Mouse (Mus musculus): Measurements from ENCODE around the gene Ube2g2. TPM values are rescaled to one million over a fixed set of nuclear protein-coding genes. Genes with fewer than 3 reads are reported as not detected.
A peak's percentile ranks its signal among the peaks of the same experiment; 100 is the strongest.

Ube2g2 gene
- polyA plus RNA-seq (2016; fragmentation: Nextera tagmentation; extraction: Ambion mirVana): 102 and 104 TPM in 2 replicates

- peak within 1 kb of the TSS; percentile 100 for H3K4me3 ChIP-seq
- H3K27me3 ChIP-seq (ENCODE audit: poor library complexity, severe bottlenecking): no peaks in the 10 kb centered on the region
- no peaks in the 10 kb centered on the region for H3K9me3 ChIP-seq
- WGBS: under 1% methylated on average over 96 of the region's 96 CpGs
- peak within 1 kb of the TSS; percentile 96 for H3K27ac ChIP-seq
- DNase-seq (ENCODE audit: extremely low spot score, low spot score): peak; percentile 81
- H3K4me1 ChIP-seq: peaks cover 28% of the 10 kb centered on the region
- peaks cover 58% of the 10 kb centered on the region for H3K36me3 ChIP-seq (replicated peaks)
These were observed at the start of gene Ube2g2 for GRCm38 (mm10) chr10:77622055-77622988. Gene Ube2g2, plus strand, starts transcription at chr10:77622275.

GRCm38 (mm10) chr10:77573162-77573561 lies 48.9 kb upstream of the Ube2g2 start:
- no peaks in the 10 kb centered on the region for H3K27me3 ChIP-seq (ENCODE audit: poor library complexity, severe bottlenecking)
- H3K4me1 ChIP-seq: peaks cover 26% of the 10 kb centered on the region
- no peaks in the 10 kb centered on the region for H3K9me3 ChIP-seq
- H3K4me3 ChIP-seq: no peak overlapping the region
- H3K27ac ChIP-seq: no peak overlapping the region
- WGBS: 97% methylated on average over 1 of the region's 1 CpGs
- DNase-seq (ENCODE audit: extremely low spot score, low spot score): no peak
- no peaks in the 10 kb centered on the region for H3K36me3 ChIP-seq (replicated peaks)

- no peak overlapping the region for H3K27ac ChIP-seq
- peaks cover 34% of the 10 kb centered on the region for H3K4me1 ChIP-seq
- H3K9me3 ChIP-seq: no peaks in the 10 kb centered on the region
- WGBS: 63% methylated on average over 10 of the region's 10 CpGs
- DNase-seq (ENCODE audit: extremely low spot score, low spot score): no peak
- peaks cover 4% of the 10 kb centered on the region; the same call in 1 of the 2 replicates for H3K36me3 ChIP-seq (replicated peaks)
- no peaks in the 10 kb centered on the region for H3K27me3 ChIP-seq (ENCODE audit: poor library complexity, severe bottlenecking)
- no peak overlapping the region for H3K4me3 ChIP-seq
These were observed 41.8 kb upstream of the Ube2g2 start for GRCm38 (mm10) chr10:77580027-77580920.

GRCm38 (mm10) chr10:77581023-77581407 lies 41.1 kb upstream of the Ube2g2 start:
- H3K4me1 ChIP-seq: peaks cover 34% of the 10 kb centered on the region
- peak overlapping the region; percentile 73 for H3K4me3 ChIP-seq
- WGBS: 11% methylated on average over 8 of the region's 8 CpGs
- no peaks in the 10 kb centered on the region for H3K9me3 ChIP-seq
- peak overlapping the region; percentile 92 for H3K27ac ChIP-seq
- H3K36me3 ChIP-seq (replicated peaks): peaks cover 10% of the 10 kb centered on the region; the same call in 1 of the 2 replicates
- no peak for DNase-seq (ENCODE audit: extremely low spot score, low spot score)
- no peaks in the 10 kb centered on the region for H3K27me3 ChIP-seq (ENCODE audit: poor library complexity, severe bottlenecking)

- H3K27ac ChIP-seq: peak within 1 kb of the TSS; percentile 92
- under 1% methylated on average over 64 of the region's 64 CpGs for WGBS
These were observed 40.4 kb upstream of the Ube2g2 start, which contains the start of gene Pttg1ip for GRCm38 (mm10) chr10:77581408-77582284. Gene Pttg1ip, plus strand, starts transcription at chr10:77581720.

GRCm38 (mm10) chr10:77582285-77582618 lies 39.8 kb upstream of the Ube2g2 start:
- peak overlapping the region; percentile 73 for H3K4me3 ChIP-seq
- peaks cover 34% of the 10 kb centered on the region for H3K4me1 ChIP-seq
- H3K36me3 ChIP-seq (replicated peaks): peaks cover 13% of the 10 kb centered on the region
- WGBS: 17% methylated on average over 8 of the region's 8 CpGs
- DNase-seq (ENCODE audit: extremely low spot score, low spot score): no peak
- H3K9me3 ChIP-seq: no peaks in the 10 kb centered on the region
- peak overlapping the region; percentile 92 for H3K27ac ChIP-seq
- H3K27me3 ChIP-seq (ENCODE audit: poor library complexity, severe bottlenecking): no peaks in the 10 kb centered on the region

More at GRCm38 (mm10) chr10:77581408-77582284, 40.4 kb upstream of the Ube2g2 start, which contains the start of gene Pttg1ip:
- Histone ChIP-seq H3K9me3 (no peaks in the 10 kb centered on the region), H3K27me3 (ENCODE audit: poor library complexity, severe bottlenecking) (no peaks in the 10 kb centered on the region), H3K36me3 (replicated peaks) (peaks cover 10% of the 10 kb centered on the region), H3K4me3 (peak within 1 kb of the TSS; percentile 73), H3K4me1 (peaks cover 34% of the 10 kb centered on the region)
- peak; percentile 92 for DNase-seq (ENCODE audit: extremely low spot score, low spot score)

GRCm38 (mm10) chr10:77583795-77584422 lies 38.2 kb upstream of the Ube2g2 start:
- Histone ChIP-seq H3K27ac (no peak overlapping the region), H3K9me3 (no peaks in the 10 kb centered on the region), H3K36me3 (replicated peaks) (peaks cover 28% of the 10 kb centered on the region), H3K4me3 (no peak overlapping the region), H3K4me1 (peaks cover 34% of the 10 kb centered on the region), H3K27me3 (ENCODE audit: poor library complexity, severe bottlenecking) (no peaks in the 10 kb centered on the region)
- DNase-seq (ENCODE audit: extremely low spot score, low spot score): no peak
- 82% methylated on average over 10 of the region's 10 CpGs for WGBS

- Histone ChIP-seq H3K36me3 (replicated peaks) (peaks cover 50% of the 10 kb centered on the region), H3K27ac (no peak overlapping the region), H3K4me3 (no peak overlapping the region), H3K9me3 (no peaks in the 10 kb centered on the region), H3K27me3 (ENCODE audit: poor library complexity, severe bottlenecking) (no peaks in the 10 kb centered on the region), H3K4me1 (peaks cover 31% of the 10 kb centered on the region)
- 87% methylated on average over 3 of the region's 3 CpGs for WGBS
- DNase-seq (ENCODE audit: extremely low spot score, low spot score): no peak
These were observed 35.4 kb upstream of the Ube2g2 start for GRCm38 (mm10) chr10:77586637-77587036.

- DNase-seq (ENCODE audit: extremely low spot score, low spot score): no peak
- Histone ChIP-seq H3K27me3 (ENCODE audit: poor library complexity, severe bottlenecking) (no peaks in the 10 kb centered on the region), H3K9me3 (no peaks in the 10 kb centered on the region), H3K36me3 (replicated peaks) (peaks cover 53% of the 10 kb centered on the region), H3K4me1 (peaks cover 28% of the 10 kb centered on the region), H3K27ac (no peak overlapping the region), H3K4me3 (no peak overlapping the region)
- 94% methylated on average over 6 of the region's 6 CpGs for WGBS
These were observed 34.8 kb upstream of the Ube2g2 start for GRCm38 (mm10) chr10:77587091-77587775.

GRCm38 (mm10) chr10:77588036-77588435 lies 34.0 kb upstream of the Ube2g2 start:
- H3K27me3 ChIP-seq (ENCODE audit: poor library complexity, severe bottlenecking): no peaks in the 10 kb centered on the region
- WGBS: 88% methylated on average over 2 of the region's 2 CpGs
- H3K4me3 ChIP-seq: no peak overlapping the region
- peaks cover 20% of the 10 kb centered on the region for H3K4me1 ChIP-seq
- peaks cover 61% of the 10 kb centered on the region for H3K36me3 ChIP-seq (replicated peaks)
- no peaks in the 10 kb centered on the region for H3K9me3 ChIP-seq
- DNase-seq (ENCODE audit: extremely low spot score, low spot score): no peak
- H3K27ac ChIP-seq: no peak overlapping the region

GRCm38 (mm10) chr10:77589117-77589516 lies 33.0 kb upstream of the Ube2g2 start:
- Histone ChIP-seq H3K27me3 (ENCODE audit: poor library complexity, severe bottlenecking) (no peaks in the 10 kb centered on the region), H3K4me3 (no peak overlapping the region), H3K27ac (no peak overlapping the region), H3K36me3 (replicated peaks) (peaks cover 68% of the 10 kb centered on the region), H3K9me3 (no peaks in the 10 kb centered on the region), H3K4me1 (peaks cover 9% of the 10 kb centered on the region)
- DNase-seq (ENCODE audit: extremely low spot score, low spot score): no peak
- WGBS: 88% methylated on average over 7 of the region's 7 CpGs
